Mouse (Mus musculus): ENCODE data around the gene Abcc5. TPM values are rescaled to one million over a fixed set of nuclear protein-coding genes. Genes with fewer than 3 reads are reported as not detected.

The Abcc5 gene
- polyA plus RNA-seq, 1 experiment from 2014 or later: 9.0 TPM

DNA sequence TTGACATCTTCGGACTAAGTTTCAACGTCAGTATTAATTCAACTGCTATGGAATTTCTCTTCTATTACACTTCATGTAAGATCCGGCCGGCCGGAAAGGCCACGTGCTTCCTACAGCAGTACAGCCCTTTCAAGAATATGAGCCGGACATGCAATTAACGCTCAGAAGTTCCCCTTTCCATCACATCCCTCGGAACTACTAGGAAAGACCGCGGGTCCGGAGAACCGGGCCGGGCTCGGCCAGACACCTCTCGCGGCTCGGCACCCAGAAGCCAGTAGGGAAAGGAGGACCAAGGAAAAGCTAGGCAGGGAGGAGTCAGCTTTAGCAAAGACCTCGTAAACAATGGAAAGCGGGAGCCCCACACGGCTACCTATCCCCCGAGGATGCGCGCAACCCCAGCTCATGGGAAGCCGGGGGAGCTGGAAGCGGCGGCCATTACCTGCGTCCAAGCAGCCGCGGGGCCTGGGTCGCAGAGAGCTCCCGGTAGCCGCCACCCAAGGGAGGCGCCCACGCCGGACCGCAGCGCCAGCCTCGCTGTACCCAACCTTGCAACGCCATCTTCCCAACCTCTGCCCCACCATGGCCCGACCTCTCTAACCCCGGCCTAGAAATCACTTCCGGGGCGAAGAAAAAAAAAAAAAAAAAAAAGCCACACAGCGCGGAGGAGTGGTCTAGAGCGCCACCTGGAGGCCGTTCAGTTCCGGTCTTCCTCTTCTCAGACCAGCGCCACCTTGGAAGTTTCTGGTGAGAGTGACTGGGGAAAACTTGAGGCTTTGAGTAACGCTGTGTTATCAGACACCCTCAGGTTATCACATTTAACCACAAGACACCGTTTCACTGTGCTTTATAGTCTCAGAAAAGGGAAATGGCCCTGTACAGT is 124.2 kb downstream of the Abcc5 start, which contains the start of gene Parl:
Gene Parl (minus strand): TSS at position 618 of the 880 bp plus-strand sequence.
- peak within 1 kb of the TSS; percentile 89 for H3K27ac ChIP-seq (ENCODE audit: low read depth)
- peak within 1 kb of the TSS; percentile 90 for H3K9ac ChIP-seq (replicated peaks)
- no peaks in the 10 kb centered on the region for H3K9me3 ChIP-seq (ENCODE audit: low read length)
- H3K27me3 ChIP-seq (ENCODE audit: insufficient read depth, low read length): no peaks in the 10 kb centered on the region
- ATAC-seq (peak; percentile 96), DNase-seq (peak; percentile 94)
- H3K4me2 ChIP-seq (ENCODE audit: low read depth, low read length): peak within 1 kb of the TSS; percentile 89
- peaks cover 8% of the 10 kb centered on the region for H3K36me3 ChIP-seq (replicated peaks; ENCODE audit: insufficient read depth, low read length)
- WGBS (ENCODE audit: insufficient replicate concordance): under 1% methylated on average over 52 of the region's 52 CpGs
- H3K4me1 ChIP-seq (ENCODE audit: insufficient read depth): peaks cover 16% of the 10 kb centered on the region
- peak; percentile 96 for TF ChIP-seq CTCF (IDR thresholded peaks at IDR 0.05; ENCODE audit: low read depth)
- peak; percentile 78 for TF ChIP-seq EP300 (IDR thresholded peaks at IDR 0.05; ENCODE audit: low read depth)
- H3K4me3 ChIP-seq (ENCODE audit: low read depth, low read length): peak within 1 kb of the TSS; percentile 94

DNA sequence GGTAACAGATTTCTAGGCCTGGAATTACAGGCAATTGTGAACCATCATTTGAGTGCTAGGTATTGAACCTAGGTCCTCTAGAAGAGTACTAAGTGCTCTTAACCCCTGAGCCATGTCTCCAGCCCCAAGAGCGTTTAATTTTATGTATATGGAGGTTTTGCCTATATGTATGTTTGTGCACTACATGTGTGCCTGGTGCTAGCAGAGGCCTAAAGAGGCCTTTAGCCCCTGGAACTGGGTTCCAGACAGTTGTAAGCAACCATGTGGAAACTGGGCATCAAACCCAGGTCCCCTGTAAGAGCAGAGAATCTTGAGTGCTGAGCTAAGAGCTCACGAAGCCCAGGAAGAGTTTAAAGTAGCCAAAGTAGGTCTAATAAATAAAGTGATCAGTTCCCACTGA is 126.1 kb downstream of the Abcc5 start:
- H3K9ac ChIP-seq (replicated peaks): no peak overlapping the region
- DNase-seq: no peak
- H3K9me3 ChIP-seq (ENCODE audit: low read length): no peaks in the 10 kb centered on the region
- H3K4me3 ChIP-seq (ENCODE audit: low read depth, low read length): no peak overlapping the region
- 90% methylated on average over 2 of the region's 2 CpGs for WGBS (ENCODE audit: insufficient replicate concordance)
- H3K36me3 ChIP-seq (replicated peaks; ENCODE audit: insufficient read depth, low read length): peaks cover 15% of the 10 kb centered on the region
- H3K27me3 ChIP-seq (ENCODE audit: insufficient read depth, low read length): no peaks in the 10 kb centered on the region
- no peak for ATAC-seq
- H3K27ac ChIP-seq (ENCODE audit: low read depth): no peak overlapping the region
- TF ChIP-seq CTCF (IDR thresholded peaks at IDR 0.05; ENCODE audit: low read depth) (no peak), EP300 (IDR thresholded peaks at IDR 0.05; ENCODE audit: low read depth) (no peak)
- H3K4me2 ChIP-seq (ENCODE audit: low read depth, low read length): no peak overlapping the region
- H3K4me1 ChIP-seq (ENCODE audit: insufficient read depth): peaks cover 16% of the 10 kb centered on the region

Other genes starting within 250 kb of the Abcc5 start
- not detected in 2 replicates for gene Map6d1, start 185.0 kb downstream of the Abcc5 start, polyA plus RNA-seq (2015; fragmentation: Nextera tagmentation; extraction: Ambion mirVana)
- 51.7 and 54.9 TPM in 2 replicates for gene Parl, start 124.0 kb downstream of the Abcc5 start, polyA plus RNA-seq (2015; fragmentation: Nextera tagmentation; extraction: Ambion mirVana)
- not detected in 2 replicates for gene Cyp2ab1, start 101.0 kb downstream of the Abcc5 start, polyA plus RNA-seq (2015; fragmentation: Nextera tagmentation; extraction: Ambion mirVana)
- gene Eif2b5, start 72.4 kb upstream of the Abcc5 start, polyA plus RNA-seq (2015; fragmentation: Nextera tagmentation; extraction: Ambion mirVana): 25.3 and 26.1 TPM in 2 replicates
- 3.0 and 3.5 TPM in 2 replicates for gene Dvl3, start 90.6 kb upstream of the Abcc5 start, polyA plus RNA-seq (2015; fragmentation: Nextera tagmentation; extraction: Ambion mirVana)
- 288 and 308 TPM in 2 replicates for gene Ap2m1, start 109.1 kb upstream of the Abcc5 start, polyA plus RNA-seq (2015; fragmentation: Nextera tagmentation; extraction: Ambion mirVana)
- 18.0 and 19.8 TPM in 2 replicates for gene Abcf3, start 122.2 kb upstream of the Abcc5 start, polyA plus RNA-seq (2015; fragmentation: Nextera tagmentation; extraction: Ambion mirVana)
- not detected in 2 replicates for gene Vwa5b2, start 163.1 kb upstream of the Abcc5 start, polyA plus RNA-seq (2015; fragmentation: Nextera tagmentation; extraction: Ambion mirVana)
- gene Eef1akmt4, start 185.2 kb upstream of the Abcc5 start, polyA plus RNA-seq (2015; fragmentation: Nextera tagmentation; extraction: Ambion mirVana): 20.4 and 23.3 TPM in 2 replicates
- not detected in 2 replicates for gene Gm49333, start 185.2 kb upstream of the Abcc5 start, polyA plus RNA-seq (2015; fragmentation: Nextera tagmentation; extraction: Ambion mirVana)
- gene Alg3, start 185.3 kb upstream of the Abcc5 start, polyA plus RNA-seq (2015; fragmentation: Nextera tagmentation; extraction: Ambion mirVana): 18.6 and 19.0 TPM in 2 replicates
- gene Camk2n2, start 194.9 kb upstream of the Abcc5 start, polyA plus RNA-seq (2015; fragmentation: Nextera tagmentation; extraction: Ambion mirVana): 0.11 and 0.13 TPM in 2 replicates
- 0.14 TPM in 1 of 2 replicates, not detected in the other for gene Ece2, start 203.4 kb upstream of the Abcc5 start, polyA plus RNA-seq (2015; fragmentation: Nextera tagmentation; extraction: Ambion mirVana)
- gene Psmd2, start 225.3 kb upstream of the Abcc5 start, polyA plus RNA-seq (2015; fragmentation: Nextera tagmentation; extraction: Ambion mirVana): 97.0 and 110 TPM in 2 replicates
- 65.6 and 70.9 TPM in 2 replicates for gene Eif4g1, start 241.9 kb upstream of the Abcc5 start, polyA plus RNA-seq (2015; fragmentation: Nextera tagmentation; extraction: Ambion mirVana)

Measured in liver, postnatal 0 days (tissue).